Mouse (Mus musculus) heart, embryonic 14.5 days (tissue): ENCODE measurements around the gene Amotl1. TPM values are rescaled to one million over a fixed set of nuclear protein-coding genes. Genes with fewer than 3 reads are reported as not detected.

ENCODE experiments used
- ATAC-seq: fragments of 200-750 bp; cut with Nextera tagmentation; 2 replicates; pipeline ENCODE4 v1.8.0; 2017; ENCODE audit warnings: low read depth, moderate TSS enrichment; ENCODE audit not compliant: insufficient number of reproducible peaks, insufficient read depth, low FRiP score
- H3K27ac ChIP-seq, 2 experiments: fragments of 200-500 bp in 1 of 2; fragments of 300-500 bp in 1 of 2; sonication (generic) in 1 of 2; replicated peaks in 1 of 2; 2 replicates each; pipeline ENCODE4 v1.5.1; 2012 to 2014; ENCODE audit warnings: low read depth in 2 of 2, low read length in 2 of 2, control low read depth in 1 of 2, mild to moderate bottlenecking in 1 of 2, mixed read lengths in 1 of 2; ENCODE audit not compliant: control insufficient read depth in 1 of 2, insufficient read depth in 1 of 2
- H3K27me3 ChIP-seq: fragments of 300-500 bp; sonication (generic); 2 replicates; pipeline ENCODE4 v1.6.1; 2014; ENCODE audit warnings: mild to moderate bottlenecking, low read length, control low read depth; ENCODE audit not compliant: control insufficient read depth, insufficient read depth
- H3K36me3 ChIP-seq: fragments of 300-500 bp; sonication (generic); 2 replicates; pipeline ENCODE4 v1.6.1; 2014; ENCODE audit warnings: mild to moderate bottlenecking, control low read depth, low read length, mixed read lengths; ENCODE audit not compliant: control insufficient read depth, insufficient read depth
- H3K4me1 ChIP-seq, 2 experiments: fragments of 200-500 bp in 1 of 2; fragments of 300-500 bp in 1 of 2; sonication (generic) in 1 of 2; 2 replicates each; pipeline ENCODE4 v1.6.1; 2012 to 2014; ENCODE audit warnings: low read length in 2 of 2, control low read depth in 1 of 2, mixed read lengths in 1 of 2; ENCODE audit not compliant: control insufficient read depth in 2 of 2, insufficient read depth in 2 of 2
- H3K4me2 ChIP-seq: fragments of 300-500 bp; sonication (generic); 2 replicates; pipeline ENCODE4 v1.6.1; 2014; ENCODE audit warnings: mild to moderate bottlenecking, low read length
- H3K4me3 ChIP-seq, 2 experiments: fragments of 200-500 bp in 1 of 2; fragments of 300-500 bp in 1 of 2; sonication (generic) in 1 of 2; 2 replicates each; pipeline ENCODE4 v1.5.1; 2012 to 2014; ENCODE audit warnings: low read length in 2 of 2, mild to moderate bottlenecking in 2 of 2, control low read depth in 1 of 2, low read depth in 1 of 2, moderate library complexity in 1 of 2; ENCODE audit not compliant: control insufficient read depth in 1 of 2, insufficient read depth in 1 of 2
- H3K9ac ChIP-seq: fragments of 300-500 bp; sonication (generic); 2 replicates; pipeline ENCODE4 v1.6.1; 2014; ENCODE audit warnings: mild to moderate bottlenecking, low read length
- H3K9me3 ChIP-seq: fragments of 300-500 bp; sonication (generic); 2 replicates; pipeline ENCODE4 v1.6.1; 2016; ENCODE audit warnings: low read length, control low read depth; ENCODE audit not compliant: control insufficient read depth
- WGBS: fragments of 180-500 bp; shearing (Covaris S2); extraction: QIAGEN DNeasy Blood & Tissue Kit; methylation state at CpG from one replicate; pipeline ENCODE4 v1.1.7; 2014; 5-methylcytosine and 5-hydroxymethylcytosine counted together
- polyA plus RNA-seq: library from polyadenylated mRNA; unstranded; fragments of >200 nt; fragmentation: Nextera tagmentation; extraction: Ambion mirVana; gene quantifications from 2 replicates; pipeline ENCODE4 v1.2.1, GENCODE M21; 2014

The Amotl1 gene
- polyA plus RNA-seq, 1 experiment from 2014 or later: 26.4 TPM

- no peak overlapping the region for H3K9ac ChIP-seq
- H3K27me3 ChIP-seq: no peaks in the 10 kb centered on the region
- peaks cover 89% of the 10 kb centered on the region for H3K36me3 ChIP-seq
- H3K4me1 ChIP-seq: peaks cover 6 to 9% of the 10 kb centered on the region in 2 experiments
- H3K4me2 ChIP-seq: no peak overlapping the region
- no peak overlapping the region for H3K4me3 ChIP-seq
- H3K27ac ChIP-seq: no peak overlapping the region
- ATAC-seq: no peak
- WGBS: 63% methylated on average over 12 of the region's 12 CpGs
- H3K9me3 ChIP-seq: no peaks in the 10 kb centered on the region
Measured at GRCm38 (mm10) chr9:14547584-14548365, 97.1 kb downstream of the Amotl1 start.

- H3K4me3 ChIP-seq: no peak overlapping the region
- no peak overlapping the region for H3K9ac ChIP-seq
- H3K27ac ChIP-seq: 0 out of 4 replicates have a peak overlapping the region, but pooled peaks of 1 of the 2 experiments have one; percentile 17
- no peak for ATAC-seq
- no peak overlapping the region for H3K4me2 ChIP-seq
- peaks cover 80% of the 10 kb centered on the region for H3K36me3 ChIP-seq
- WGBS: 33% methylated on average over 9 of the region's 9 CpGs
- H3K9me3 ChIP-seq: no peaks in the 10 kb centered on the region
- no peaks in the 10 kb centered on the region for H3K27me3 ChIP-seq
- H3K4me1 ChIP-seq: peaks cover 6 to 9% of the 10 kb centered on the region in 2 experiments
Measured at GRCm38 (mm10) chr9:14544034-14544757, 100.7 kb downstream of the Amotl1 start.

DNA sequence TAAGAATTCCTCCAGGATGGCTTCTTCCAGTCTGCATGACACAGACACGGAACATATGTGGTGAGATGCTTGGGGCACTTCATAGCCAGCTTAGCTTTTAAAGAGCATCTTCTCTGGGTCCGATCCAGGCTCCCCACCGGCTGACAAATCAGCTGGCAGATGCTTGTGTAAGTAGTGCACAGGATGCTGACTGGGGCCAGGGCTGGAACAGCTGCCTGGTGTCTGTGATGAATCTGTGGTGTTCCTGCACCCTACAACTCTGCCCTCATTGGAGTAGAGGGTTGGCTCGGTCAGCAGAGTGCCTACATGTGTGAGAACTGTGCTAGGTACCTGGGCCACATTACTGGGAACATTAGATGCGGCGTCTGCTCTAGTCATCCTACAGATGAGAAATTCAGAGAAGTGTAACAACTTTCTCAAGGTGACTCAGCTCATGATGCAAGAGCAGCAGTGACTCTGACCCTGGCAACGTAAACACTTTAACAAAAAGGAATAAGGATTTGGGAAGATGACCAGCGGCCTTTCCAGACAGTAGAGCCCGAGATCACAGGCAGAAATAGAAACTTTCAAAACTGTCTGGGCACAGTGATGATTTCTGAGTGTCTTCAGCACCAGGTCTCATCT lies 109.9 kb downstream of the Amotl1 start:
- WGBS: 80% methylated on average over 9 of the region's 9 CpGs
- no peak overlapping the region for H3K4me3 ChIP-seq
- no peaks in the 10 kb centered on the region for H3K27me3 ChIP-seq
- ATAC-seq: no peak
- H3K9ac ChIP-seq: no peak overlapping the region
- peaks cover 8% of the 10 kb centered on the region for H3K36me3 ChIP-seq
- no peak overlapping the region for H3K4me2 ChIP-seq
- no peak overlapping the region for H3K27ac ChIP-seq
- no peaks in the 10 kb centered on the region for H3K4me1 ChIP-seq
- no peaks in the 10 kb centered on the region for H3K9me3 ChIP-seq

GRCm38 (mm10) chr9:14533659-14534058 lies 111.2 kb downstream of the Amotl1 start:
- Histone ChIP-seq H3K9ac (no peak overlapping the region), H3K27me3 (no peaks in the 10 kb centered on the region), H3K36me3 (no peaks in the 10 kb centered on the region; the same call in 1 of the 2 replicates), H3K4me2 (no peak overlapping the region), H3K4me1 (no peaks in the 10 kb centered on the region), H3K27ac (no peak overlapping the region), H3K4me3 (no peak overlapping the region), H3K9me3 (no peaks in the 10 kb centered on the region)
- ATAC-seq: no peak
- WGBS: 82% methylated on average over 2 of the region's 2 CpGs

GRCm38 (mm10) chr9:14532283-14532682 lies 112.6 kb downstream of the Amotl1 start:
- no peak overlapping the region for H3K4me2 ChIP-seq
- H3K4me1 ChIP-seq: no peaks in the 10 kb centered on the region
- H3K4me3 ChIP-seq: no peak overlapping the region
- no peak overlapping the region for H3K27ac ChIP-seq
- no peaks in the 10 kb centered on the region for H3K36me3 ChIP-seq
- no peak for ATAC-seq
- H3K9ac ChIP-seq: no peak overlapping the region
- 61% methylated on average over 3 of the region's 3 CpGs for WGBS
- H3K9me3 ChIP-seq: no peaks in the 10 kb centered on the region
- no peaks in the 10 kb centered on the region for H3K27me3 ChIP-seq

DNA sequence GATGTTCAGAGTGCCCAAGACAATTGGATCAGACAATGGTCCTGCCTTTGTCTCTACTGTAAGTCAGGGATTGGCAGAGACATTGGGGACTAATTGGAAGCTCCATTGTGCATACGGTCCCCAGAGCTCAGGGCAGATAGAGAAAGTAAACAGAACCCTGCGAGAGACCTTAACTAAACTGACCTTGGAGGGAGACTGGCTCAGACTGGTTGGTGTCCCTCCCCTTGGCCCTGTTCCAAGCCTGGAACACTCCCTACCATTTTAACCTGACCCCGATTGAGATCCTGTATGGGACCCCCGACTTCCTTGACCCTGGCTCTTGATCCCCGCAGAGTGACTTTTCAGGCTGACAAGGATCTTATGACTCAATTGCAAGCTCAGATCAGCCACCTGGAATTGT lies 114.9 kb downstream of the Amotl1 start:
- ATAC-seq: no peak
- no peaks in the 10 kb centered on the region for H3K27me3 ChIP-seq
- 53% methylated on average over 5 of the region's 5 CpGs for WGBS

DNA sequence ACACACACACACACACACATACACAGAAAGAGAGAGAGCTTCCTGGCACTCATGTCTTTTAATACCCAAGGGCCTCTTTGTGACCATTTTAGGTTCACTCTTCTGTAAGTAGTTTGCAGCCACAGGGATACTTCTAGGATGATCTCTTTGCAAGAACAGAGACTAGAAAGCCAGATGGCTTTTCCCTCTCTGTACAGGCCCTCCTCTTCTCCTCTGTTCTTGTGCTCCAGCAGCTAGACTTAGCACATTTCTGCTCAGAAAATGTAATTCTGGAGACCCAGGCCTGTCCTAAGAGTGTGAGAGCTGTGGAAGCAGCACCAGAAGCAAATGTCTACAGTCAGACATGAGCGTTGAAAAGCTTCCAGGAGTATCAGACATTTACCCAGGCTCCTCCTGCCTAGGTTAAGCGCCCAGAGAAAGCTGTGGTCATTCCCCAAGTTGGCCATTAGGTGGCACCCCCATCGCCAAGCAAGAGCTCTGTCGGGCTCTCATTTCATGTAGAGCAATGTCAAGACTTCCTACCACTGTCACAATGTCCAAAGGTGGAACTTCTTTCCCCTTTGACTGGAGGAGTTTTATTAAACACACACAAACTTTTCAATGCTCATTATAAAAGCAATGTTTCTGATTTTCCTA lies 121.3 kb downstream of the Amotl1 start:
- peak overlapping the region; percentile 11; the same call in 1 of the 2 replicates for H3K9ac ChIP-seq
- no peaks in the 10 kb centered on the region for H3K36me3 ChIP-seq
- peaks cover 4 to 22% of the 10 kb centered on the region in 2 experiments; a peak in 3 of 4 replicates for H3K4me1 ChIP-seq
- H3K9me3 ChIP-seq: no peaks in the 10 kb centered on the region
- ATAC-seq: peak; percentile 25; the same call in 1 of the 2 replicates
- WGBS: under 1% methylated on average over 4 of the region's 4 CpGs
- no peak overlapping the region for H3K27ac ChIP-seq
- H3K4me2 ChIP-seq: no peak overlapping the region
- no peak overlapping the region for H3K4me3 ChIP-seq
- H3K27me3 ChIP-seq: no peaks in the 10 kb centered on the region

More for the DNA sequence above, 114.9 kb downstream of the Amotl1 start:
- no peak overlapping the region for H3K4me3 ChIP-seq
- no peak overlapping the region for H3K4me2 ChIP-seq
- no peaks in the 10 kb centered on the region for H3K4me1 ChIP-seq
- no peaks in the 10 kb centered on the region for H3K36me3 ChIP-seq
- H3K9me3 ChIP-seq: no peaks in the 10 kb centered on the region
- H3K9ac ChIP-seq: no peak overlapping the region
- no peak overlapping the region for H3K27ac ChIP-seq
